Mouse (Mus musculus) intestine, postnatal 0 days (tissue): Measurements from ENCODE around the gene Sugp2. TPM values are rescaled to one million over a fixed set of nuclear protein-coding genes. Genes with fewer than 3 reads are reported as not detected.
A peak's percentile ranks its signal among the peaks of the same experiment; 100 is the strongest.

ENCODE experiments used
- ATAC-seq: fragments of 200-750 bp; cut with Nextera tagmentation; 2 replicates; pipeline ENCODE4 v1.8.0; 2017; ENCODE audit warnings: mild to moderate bottlenecking, moderate TSS enrichment, moderate library complexity
- H3K27ac ChIP-seq: fragments of 300-500 bp; sonication (generic); 2 replicates; pipeline ENCODE4 v1.5.1; 2014; ENCODE audit warnings: mild to moderate bottlenecking, low read depth, low read length, moderate library complexity
- H3K27me3 ChIP-seq: fragments of 300-500 bp; sonication (generic); replicated peaks from 2 replicates; pipeline ENCODE4 v1.6.1; 2014; ENCODE audit warnings: low read length, mixed read lengths; ENCODE audit not compliant: control insufficient read depth, insufficient read depth
- H3K36me3 ChIP-seq: fragments of 300-500 bp; sonication (generic); 2 replicates; pipeline ENCODE4 v1.6.1; 2014; ENCODE audit warnings: mild to moderate bottlenecking, moderate library complexity; ENCODE audit not compliant: control insufficient read depth, insufficient read depth
- H3K4me1 ChIP-seq: fragments of 300-500 bp; sonication (generic); replicated peaks from 2 replicates; pipeline ENCODE4 v1.6.1; 2014; ENCODE audit warnings: antibody characterized with exemption, low read length, mixed read lengths; ENCODE audit not compliant: control insufficient read depth, insufficient read depth
- H3K4me2 ChIP-seq: fragments of 300-500 bp; sonication (generic); replicated peaks from 2 replicates; pipeline ENCODE4 v1.6.1; 2014; ENCODE audit warnings: low read depth, mild to moderate bottlenecking, moderate library complexity
- H3K4me3 ChIP-seq: fragments of 300-500 bp; sonication (generic); 2 replicates; pipeline ENCODE4 v1.5.1; 2014; ENCODE audit warnings: low read depth, low read length
- H3K9ac ChIP-seq: fragments of 300-500 bp; sonication (generic); 2 replicates; pipeline ENCODE4 v1.6.1; 2014; ENCODE audit warnings: mild to moderate bottlenecking, low read depth, low read length
- H3K9me3 ChIP-seq: fragments of 300-500 bp; sonication (generic); 2 replicates; pipeline ENCODE4 v1.6.1; 2016; ENCODE audit warnings: mixed run types; ENCODE audit not compliant: control insufficient read depth
- CTCF ChIP-seq: sonication (generic); IDR thresholded peaks from 2 replicates; pipeline ENCODE4 v1.5.1; 2016; ENCODE audit warnings: low read depth, mild to moderate bottlenecking, control low read depth, antibody characterized with exemption, moderate library complexity
- WGBS: fragments of 180-500 bp; shearing (Covaris S2); extraction: QIAGEN DNeasy Blood & Tissue Kit; methylation state at CpG from one replicate; pipeline ENCODE4 v1.1.7; 2014; 5-methylcytosine and 5-hydroxymethylcytosine counted together
- polyA plus RNA-seq: library from polyadenylated mRNA; unstranded; fragments of >200 nt; fragmentation: Nextera tagmentation; extraction: Ambion mirVana; gene quantifications from 2 replicates; pipeline ENCODE4 v1.2.1, GENCODE M21; 2015

The Sugp2 gene
- polyA plus RNA-seq, 1 experiment from 2014 or later: 8.0 TPM

GRCm38 (mm10) chr8:70268311-70268710 lies 34.3 kb downstream of the Sugp2 start:
- ATAC-seq: no peak
- TF ChIP-seq CTCF: no peak
- H3K27ac ChIP-seq: no peak overlapping the region; the same call in 1 of the 2 replicates
- no peaks in the 10 kb centered on the region for H3K27me3 ChIP-seq
- H3K9ac ChIP-seq: no peak overlapping the region
- no peak overlapping the region for H3K4me3 ChIP-seq
- no peak overlapping the region for H3K4me2 ChIP-seq
- peaks cover 2% of the 10 kb centered on the region; the same call in 1 of the 2 replicates for H3K4me1 ChIP-seq
- no peaks in the 10 kb centered on the region for H3K9me3 ChIP-seq
- peaks cover 15% of the 10 kb centered on the region; the same call in 1 of the 2 replicates for H3K36me3 ChIP-seq
- 59% methylated on average over 5 of the region's 5 CpGs for WGBS

GRCm38 (mm10) chr8:70268799-70269565 lies 35.0 kb downstream of the Sugp2 start:
- Histone ChIP-seq H3K4me1 (peaks cover 2% of the 10 kb centered on the region; the same call in 1 of the 2 replicates), H3K9me3 (no peaks in the 10 kb centered on the region), H3K27ac (no peak overlapping the region; the same call in 1 of the 2 replicates), H3K4me2 (no peak overlapping the region), H3K9ac (no peak overlapping the region), H3K27me3 (no peaks in the 10 kb centered on the region), H3K4me3 (no peak overlapping the region), H3K36me3 (peaks cover 8% of the 10 kb centered on the region; the same call in 1 of the 2 replicates)
- no peak for ATAC-seq
- TF ChIP-seq CTCF: peak; percentile 62
- 47% methylated on average over 11 of the region's 11 CpGs for WGBS

DNA sequence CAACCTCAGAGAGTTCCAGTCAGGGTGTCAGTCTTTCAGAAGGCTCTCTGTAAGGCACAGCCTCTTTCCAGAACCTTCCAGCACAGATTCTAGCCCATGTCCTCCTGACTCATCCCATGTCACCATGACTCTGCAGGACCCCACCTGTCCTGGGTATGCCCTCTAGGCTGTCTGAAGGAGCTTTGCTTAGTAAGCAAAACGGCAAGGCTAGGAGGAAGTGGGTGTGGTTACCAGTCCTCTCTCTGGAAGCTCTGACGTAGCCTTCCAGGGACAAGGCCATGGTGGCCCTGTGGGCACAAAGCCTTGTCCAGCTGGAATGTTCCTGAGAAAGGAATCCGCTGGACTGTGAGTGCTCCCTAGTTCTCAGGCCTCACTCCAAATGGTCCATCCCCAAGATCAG lies 38.9 kb downstream of the Sugp2 start:
- H3K9ac ChIP-seq: no peak overlapping the region
- H3K27ac ChIP-seq: no peak overlapping the region
- H3K36me3 ChIP-seq: no peaks in the 10 kb centered on the region
- H3K27me3 ChIP-seq: no peaks in the 10 kb centered on the region
- H3K4me3 ChIP-seq: no peak overlapping the region
- no peak overlapping the region for H3K4me2 ChIP-seq
- 45% methylated on average over 3 of the region's 3 CpGs for WGBS
- H3K4me1 ChIP-seq: peaks cover 2% of the 10 kb centered on the region; the same call in 1 of the 2 replicates
- no peaks in the 10 kb centered on the region for H3K9me3 ChIP-seq
- no peak for TF ChIP-seq CTCF
- peak; percentile 66 for ATAC-seq

GRCm38 (mm10) chr8:70274350-70274749 lies 40.3 kb downstream of the Sugp2 start:
- H3K9me3 ChIP-seq: no peaks in the 10 kb centered on the region
- TF ChIP-seq CTCF: no peak
- H3K27me3 ChIP-seq: no peaks in the 10 kb centered on the region
- H3K27ac ChIP-seq: no peak overlapping the region
- H3K4me3 ChIP-seq: no peak overlapping the region
- no peaks in the 10 kb centered on the region; the same call in 1 of the 2 replicates for H3K4me1 ChIP-seq
- H3K4me2 ChIP-seq: no peak overlapping the region
- no peak overlapping the region for H3K9ac ChIP-seq
- no peak for ATAC-seq
- H3K36me3 ChIP-seq: no peaks in the 10 kb centered on the region

GRCm38 (mm10) chr8:70276476-70276875 lies 42.5 kb downstream of the Sugp2 start:
- Histone ChIP-seq H3K4me1 (no peaks in the 10 kb centered on the region; the same call in 1 of the 2 replicates), H3K27ac (no peak overlapping the region; the same call in 1 of the 2 replicates), H3K9ac (no peak overlapping the region), H3K4me2 (no peak overlapping the region), H3K4me3 (no peak overlapping the region), H3K36me3 (no peaks in the 10 kb centered on the region), H3K9me3 (no peaks in the 10 kb centered on the region), H3K27me3 (no peaks in the 10 kb centered on the region)
- ATAC-seq: no peak
- TF ChIP-seq CTCF: no peak
- WGBS: 73% methylated on average over 3 of the region's 3 CpGs

- 0 out of 2 replicates have a peak overlapping the region, but pooled peaks have one; percentile 17 for H3K9ac ChIP-seq
Observed at GRCm38 (mm10) chr8:70278175-70278574, 44.1 kb downstream of the Sugp2 start.

More at GRCm38 (mm10) chr8:70278175-70278574, 44.1 kb downstream of the Sugp2 start:
- Histone ChIP-seq H3K36me3 (no peaks in the 10 kb centered on the region), H3K4me3 (no peak overlapping the region), H3K4me2 (no peak overlapping the region), H3K4me1 (no peaks in the 10 kb centered on the region), H3K27ac (no peak overlapping the region), H3K9me3 (no peaks in the 10 kb centered on the region), H3K27me3 (no peaks in the 10 kb centered on the region)
- 53% methylated on average over 15 of the region's 15 CpGs for WGBS
- TF ChIP-seq CTCF: no peak
- no peak for ATAC-seq
